Mouse (Mus musculus) adrenal gland, postnatal 10 days (tissue): Measurements from ENCODE around the gene Herc1. TPM values are rescaled to one million over a fixed set of nuclear protein-coding genes. Genes with fewer than 3 reads are reported as not detected.
A peak's percentile ranks its signal among the peaks of the same experiment; 100 is the strongest.

ENCODE experiments used
- DNase-seq: peaks from one replicate; pipeline ENCODE4 v3.0.0; 2021; ENCODE audit warnings: mixed read lengths
- long read RNA-seq, 2 experiments: library from polyadenylated mRNA; stranded (forward); transcript quantifications; one replicate each; pipeline ENCODE4 v2.0.0; 2021
- total RNA-seq, 2 experiments: library from RNA; stranded (reverse); gene quantifications; 2 replicates each; pipeline ENCODE4 v1.2.3; 2021

Gene Herc1
- 10 to 100 TPM; 34.7 to 51.6 TPM for total RNA-seq
- long read RNA-seq, experiment 1, partial matches to known transcripts = 4 of 7 reads
- long read RNA-seq, experiment 1, other reads (novel, unspliced or antisense) = 3 of 7 reads
- long read RNA-seq, experiment 2, partial matches to known transcripts = 5 of 6 reads
- long read RNA-seq, experiment 2, other reads (novel, unspliced or antisense) = 1 of 6 reads

GRCm38 (mm10) chr9:66349860-66350787 is at the start of gene Herc1:
Gene Herc1 (plus strand): TSS chr9:66350450.
- peak; percentile 96 for DNase-seq

GRCm38 (mm10) chr9:66304320-66305090 is 45.7 kb upstream of the Herc1 start:
- no peak for DNase-seq

GRCm38 (mm10) chr9:66305121-66306112 is 44.8 kb upstream of the Herc1 start:
- peak; percentile 21 for DNase-seq

GRCm38 (mm10) chr9:66306414-66306813 is 43.8 kb upstream of the Herc1 start:
- no peak for DNase-seq

- DNase-seq = peak; percentile 76
Measured at GRCm38 (mm10) chr9:66307341-66307740, 42.9 kb upstream of the Herc1 start.

GRCm38 (mm10) chr9:66308741-66309140 is 41.5 kb upstream of the Herc1 start:
- no peak for DNase-seq

GRCm38 (mm10) chr9:66311458-66311857 is 38.8 kb upstream of the Herc1 start:
- no peak for DNase-seq

GRCm38 (mm10) chr9:66316603-66317002 is 33.6 kb upstream of the Herc1 start:
- DNase-seq = no peak

- DNase-seq = peak; percentile 64
Measured at GRCm38 (mm10) chr9:66322010-66322931, 28.0 kb upstream of the Herc1 start.

- no peak for DNase-seq
Measured at GRCm38 (mm10) chr9:66326879-66327278, 23.4 kb upstream of the Herc1 start.

GRCm38 (mm10) chr9:66329474-66329873 is 20.8 kb upstream of the Herc1 start:
- no peak for DNase-seq

- peak; percentile 17 for DNase-seq
Measured at GRCm38 (mm10) chr9:66330437-66330836, 19.8 kb upstream of the Herc1 start.

GRCm38 (mm10) chr9:66331548-66331947 is 18.7 kb upstream of the Herc1 start:
- no peak for DNase-seq

- no peak for DNase-seq
Measured at GRCm38 (mm10) chr9:66332393-66332792, 17.9 kb upstream of the Herc1 start.

- no peak for DNase-seq
Measured at GRCm38 (mm10) chr9:66337280-66337679, 13.0 kb upstream of the Herc1 start.

- DNase-seq = peak; percentile 54
Measured at GRCm38 (mm10) chr9:66338005-66338782, 12.1 kb upstream of the Herc1 start.

- no peak for DNase-seq
Measured at GRCm38 (mm10) chr9:66339714-66340113, 10.5 kb upstream of the Herc1 start.

- no peak for DNase-seq
Measured at GRCm38 (mm10) chr9:66340394-66341094, 9.7 kb upstream of the Herc1 start.
